Mouse (Mus musculus) stomach, embryonic 16.5 days (tissue): ENCODE measurements around the gene Epb41l1. TPM values are rescaled to one million over a fixed set of nuclear protein-coding genes. Genes with fewer than 3 reads are reported as not detected.

ENCODE experiments used
- ATAC-seq: fragments of 200-750 bp; cut with Nextera tagmentation; 2 replicates; pipeline ENCODE4 v1.8.0; 2017; ENCODE audit warnings: moderate number of reproducible peaks, moderate TSS enrichment; ENCODE audit not compliant: insufficient read depth, low FRiP score
- H3K27ac ChIP-seq: fragments of 300-500 bp; sonication (generic); 2 replicates; pipeline ENCODE4 v1.5.1; 2014; ENCODE audit warnings: low read length
- H3K27me3 ChIP-seq: fragments of 300-500 bp; sonication (generic); 2 replicates; pipeline ENCODE4 v1.6.1; 2014; ENCODE audit warnings: low read length, control low read depth, mixed read lengths; ENCODE audit not compliant: control insufficient read depth, insufficient read depth
- H3K36me3 ChIP-seq: fragments of 300-500 bp; sonication (generic); 2 replicates; pipeline ENCODE4 v1.6.1; 2014; ENCODE audit warnings: low read length; ENCODE audit not compliant: control insufficient read depth, insufficient read depth
- H3K4me1 ChIP-seq: fragments of 300-500 bp; sonication (generic); 2 replicates; pipeline ENCODE4 v1.6.1; 2014; ENCODE audit warnings: low read length, control low read depth, mixed read lengths; ENCODE audit not compliant: control insufficient read depth, insufficient read depth
- H3K4me2 ChIP-seq: fragments of 300-500 bp; sonication (generic); 2 replicates; pipeline ENCODE4 v1.6.1; 2014; ENCODE audit warnings: low read depth, low read length, mixed read lengths
- H3K4me3 ChIP-seq: fragments of 300-500 bp; sonication (generic); replicated peaks from 2 replicates; pipeline ENCODE4 v1.5.1; 2014; ENCODE audit warnings: mild to moderate bottlenecking, low read length
- H3K9ac ChIP-seq: fragments of 300-500 bp; sonication (generic); 2 replicates; pipeline ENCODE4 v1.6.1; 2014; ENCODE audit warnings: low read length
- H3K9me3 ChIP-seq: fragments of 300-500 bp; sonication (generic); replicated peaks from 2 replicates; pipeline ENCODE4 v1.6.1; 2016; ENCODE audit warnings: low read length, control low read depth; ENCODE audit not compliant: control insufficient read depth
- WGBS: fragments of 180-500 bp; shearing (Covaris S2); extraction: QIAGEN DNeasy Blood & Tissue Kit; methylation state at CpG from one replicate; pipeline ENCODE4 v1.1.7; 2014; 5-methylcytosine and 5-hydroxymethylcytosine counted together
- polyA plus RNA-seq: library from polyadenylated mRNA; unstranded; fragments of >200 nt; fragmentation: Nextera tagmentation; extraction: Ambion mirVana; gene quantifications from 2 replicates; pipeline ENCODE4 v1.2.1, GENCODE M21; 2015

Gene Epb41l1
- polyA plus RNA-seq, 1 experiment from 2014 or later, result 3.1 TPM

- Histone ChIP-seq H3K4me2 (no peak overlapping the region), H3K36me3 (no peaks in the 10 kb centered on the region), H3K9me3 (no peaks in the 10 kb centered on the region), H3K4me3 (no peak overlapping the region), H3K27me3 (no peaks in the 10 kb centered on the region), H3K9ac (no peak overlapping the region), H3K27ac (no peak overlapping the region), H3K4me1 (no peaks in the 10 kb centered on the region)
- WGBS, result 80% methylated on average over 7 of the region's 7 CpGs
- ATAC-seq, result no peak
Observed at GRCm38 (mm10) chr2:156576850-156577587, 156.3 kb downstream of the Epb41l1 start.

- no peak overlapping the region for H3K9ac ChIP-seq
- H3K27me3 ChIP-seq, result no peaks in the 10 kb centered on the region
- H3K36me3 ChIP-seq, result no peaks in the 10 kb centered on the region
- H3K4me3 ChIP-seq, result no peak overlapping the region
- H3K4me2 ChIP-seq, result no peak overlapping the region
- no peaks in the 10 kb centered on the region for H3K9me3 ChIP-seq
- 68% methylated on average over 5 of the region's 5 CpGs for WGBS
- H3K27ac ChIP-seq, result no peak overlapping the region
- ATAC-seq, result no peak
- H3K4me1 ChIP-seq, result no peaks in the 10 kb centered on the region
Observed at GRCm38 (mm10) chr2:156580507-156580906, 159.8 kb downstream of the Epb41l1 start.

GRCm38 (mm10) chr2:156581244-156581643, 160.5 kb downstream of the Epb41l1 start:
- H3K9ac ChIP-seq, result no peak overlapping the region
- no peaks in the 10 kb centered on the region for H3K27me3 ChIP-seq
- H3K36me3 ChIP-seq, result no peaks in the 10 kb centered on the region
- no peak overlapping the region for H3K4me3 ChIP-seq
- H3K4me1 ChIP-seq, result no peaks in the 10 kb centered on the region
- no peaks in the 10 kb centered on the region for H3K9me3 ChIP-seq
- H3K4me2 ChIP-seq, result no peak overlapping the region
- 60% methylated on average over 10 of the region's 10 CpGs for WGBS
- no peak for ATAC-seq
- no peak overlapping the region for H3K27ac ChIP-seq

GRCm38 (mm10) chr2:156582887-156583286, 162.2 kb downstream of the Epb41l1 start:
- no peaks in the 10 kb centered on the region for H3K9me3 ChIP-seq
- no peak overlapping the region for H3K4me3 ChIP-seq
- no peak overlapping the region for H3K4me2 ChIP-seq
- no peak overlapping the region for H3K27ac ChIP-seq
- no peaks in the 10 kb centered on the region for H3K36me3 ChIP-seq
- H3K4me1 ChIP-seq, result no peaks in the 10 kb centered on the region
- H3K27me3 ChIP-seq, result no peaks in the 10 kb centered on the region
- WGBS, result 76% methylated on average over 10 of the region's 10 CpGs
- H3K9ac ChIP-seq, result no peak overlapping the region
- peak; percentile 64; the same call in 1 of the 2 replicates for ATAC-seq

- Histone ChIP-seq H3K9me3 (no peaks in the 10 kb centered on the region), H3K4me2 (no peak overlapping the region), H3K27ac (no peak overlapping the region), H3K27me3 (no peaks in the 10 kb centered on the region), H3K36me3 (no peaks in the 10 kb centered on the region), H3K4me1 (no peaks in the 10 kb centered on the region), H3K4me3 (no peak overlapping the region), H3K9ac (no peak overlapping the region)
- ATAC-seq, result no peak
- 55% methylated on average over 11 of the region's 11 CpGs for WGBS
Observed at GRCm38 (mm10) chr2:156584154-156584796, 163.6 kb downstream of the Epb41l1 start.

- no peak overlapping the region for H3K27ac ChIP-seq
- H3K4me1 ChIP-seq, result no peaks in the 10 kb centered on the region
- H3K36me3 ChIP-seq, result no peaks in the 10 kb centered on the region
- no peak overlapping the region for H3K4me2 ChIP-seq
- no peaks in the 10 kb centered on the region for H3K9me3 ChIP-seq
- H3K27me3 ChIP-seq, result no peaks in the 10 kb centered on the region
- no peak overlapping the region for H3K9ac ChIP-seq
- no peak for ATAC-seq
- no peak overlapping the region for H3K4me3 ChIP-seq
- WGBS, result 55% methylated on average over 14 of the region's 14 CpGs
Observed at GRCm38 (mm10) chr2:156584797-156585471, 164.2 kb downstream of the Epb41l1 start.

- Histone ChIP-seq H3K27me3 (no peaks in the 10 kb centered on the region), H3K4me2 (no peak overlapping the region), H3K9me3 (no peaks in the 10 kb centered on the region), H3K36me3 (no peaks in the 10 kb centered on the region), H3K4me1 (no peaks in the 10 kb centered on the region), H3K27ac (no peak overlapping the region), H3K9ac (no peak overlapping the region), H3K4me3 (no peak overlapping the region)
- WGBS, result 87% methylated on average over 9 of the region's 9 CpGs
- no peak for ATAC-seq
Observed at GRCm38 (mm10) chr2:156589481-156589880, 168.8 kb downstream of the Epb41l1 start.
